Mouse (Mus musculus) mouse trophoblast stem cell (cell line): ENCODE measurements around the gene Fggy.

Experiments
- in situ Hi-C, 2 experiments: fragments of 300-500 bp; cut with MseI, MboI; formaldehyde crosslinking; loops; 2 replicates in 1 of 2; 3 replicates in 1 of 2; pipeline ENCODE4 v1.15.1; 2025

Fggy gene

DNA sequence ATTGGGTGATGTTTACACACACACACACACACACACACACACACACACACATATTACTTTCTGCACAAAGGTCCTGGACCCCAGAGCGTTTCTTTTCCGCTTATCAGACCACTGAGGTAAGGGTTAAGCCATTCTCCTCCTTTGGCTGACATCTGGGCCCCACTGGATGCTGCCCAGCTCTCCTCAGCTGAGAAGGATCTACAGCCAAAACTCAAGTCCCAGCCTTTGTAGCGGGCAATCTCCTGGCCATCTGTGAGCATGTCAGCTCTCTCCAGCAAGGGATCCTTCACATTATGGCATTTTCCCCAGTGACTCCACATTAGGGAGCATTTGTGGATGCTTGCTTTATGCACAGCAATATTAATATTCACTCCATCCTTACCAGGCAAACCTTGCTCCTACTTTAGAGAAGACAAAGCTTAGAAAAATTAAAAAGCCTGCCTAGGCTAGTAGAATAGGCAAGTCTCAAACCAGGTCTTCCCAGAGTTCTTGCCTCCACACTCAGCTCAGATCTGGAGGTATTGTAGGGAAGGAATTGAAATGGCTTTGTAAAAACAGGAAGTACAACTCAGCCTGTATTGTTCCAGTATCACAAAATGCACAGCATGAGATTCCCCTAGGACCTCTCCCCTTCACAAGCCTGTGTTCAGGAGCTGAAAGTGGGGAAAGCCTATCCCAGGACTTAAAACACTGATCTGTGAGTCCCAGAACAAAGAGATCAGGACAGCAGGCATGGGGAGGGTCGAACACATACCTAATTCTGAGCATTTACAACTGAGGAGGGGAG is 342.8 kb downstream of the Fggy start:
- in situ Hi-C loops: loop anchor here in 1 of 2 experiments (25.0 kb wide), 1 partner anchor 888 kb away; no protein-coding TSS in a partner anchor

- in situ Hi-C loops: loop anchor here in 1 of 2 experiments (25.0 kb wide), 1 partner anchor 889 kb away; no protein-coding TSS in a partner anchor
Measured at GRCm38 (mm10) chr4:95900815-95901214, 343.5 kb downstream of the Fggy start.

GRCm38 (mm10) chr4:95906141-95906540 is 348.8 kb downstream of the Fggy start:
- in situ Hi-C loops: loop anchor here in 1 of 2 experiments (25.0 kb wide), 1 partner anchor 894 kb away; no protein-coding TSS in a partner anchor

DNA sequence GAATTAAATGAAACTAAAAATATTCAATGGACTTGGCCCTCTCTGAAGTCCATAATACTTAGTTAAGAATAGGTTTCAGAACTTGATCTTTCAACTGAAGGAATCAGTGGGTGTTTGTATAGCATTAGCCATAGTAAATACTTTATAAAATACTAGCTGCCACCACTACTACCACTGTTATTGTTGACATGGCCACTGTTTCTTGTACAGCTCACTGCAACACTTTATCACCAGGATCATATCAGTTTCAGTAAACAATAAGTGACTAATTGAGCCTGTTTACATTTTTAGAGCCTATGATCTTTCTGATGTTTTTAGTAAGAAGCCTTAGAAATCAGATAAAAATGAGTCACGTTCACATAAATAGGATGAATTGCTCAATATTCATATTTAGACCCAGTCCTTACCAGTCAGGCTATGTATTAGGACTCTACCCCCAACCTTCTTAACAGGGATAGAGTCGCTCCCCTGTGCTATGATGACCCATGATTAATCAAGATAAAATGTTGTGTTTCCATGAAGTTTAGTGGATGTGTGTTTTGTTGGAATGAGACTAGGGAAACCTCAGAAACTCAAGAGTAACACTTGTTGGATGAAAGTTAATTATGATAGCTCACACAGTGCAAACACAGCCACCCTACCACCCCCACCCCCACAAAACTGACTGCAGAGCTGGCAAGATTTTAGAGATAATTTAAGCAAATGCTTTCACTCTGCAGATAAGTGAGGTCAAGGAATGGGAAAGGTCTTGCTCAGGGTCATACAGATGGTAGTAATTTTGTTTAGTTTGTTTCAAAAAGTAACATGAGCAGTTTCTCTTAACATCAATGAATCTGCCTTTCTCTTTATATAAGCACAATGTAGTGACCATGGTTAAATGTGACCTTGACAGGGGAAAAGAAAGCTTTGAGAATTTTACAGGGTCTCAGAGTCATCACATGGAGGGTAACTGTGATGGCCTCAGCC is 352.7 kb downstream of the Fggy start:
- in situ Hi-C loops: loop anchor here in 1 of 2 experiments (25.0 kb wide), 1 partner anchor 898 kb away; no protein-coding TSS in a partner anchor

DNA sequence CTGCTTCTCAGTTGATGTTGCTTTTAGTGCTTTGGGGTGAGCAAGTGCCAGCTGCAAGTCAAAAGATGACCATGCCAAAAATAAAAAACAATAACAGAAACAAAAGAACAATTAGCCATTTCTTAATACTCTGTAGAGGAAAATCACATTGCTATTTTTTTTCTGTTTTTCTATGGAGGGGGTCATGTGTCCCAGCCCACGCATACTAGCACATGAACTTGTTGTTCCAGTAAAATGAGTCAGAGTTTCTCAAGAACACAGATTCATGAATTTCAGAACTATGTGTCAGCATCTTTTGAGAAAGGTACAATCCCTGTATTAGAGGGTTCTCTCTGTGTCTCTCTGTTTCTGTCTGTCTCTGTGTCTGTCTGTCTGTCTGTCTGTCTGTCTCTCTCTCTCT is 355.7 kb downstream of the Fggy start:
- in situ Hi-C loops: loop anchor here in 1 of 2 experiments (25.0 kb wide), 1 partner anchor 901 kb away; no protein-coding TSS in a partner anchor

- in situ Hi-C loops: loop anchor here in 1 of 2 experiments (25.0 kb wide), 1 partner anchor 904 kb away; no protein-coding TSS in a partner anchor
Measured at GRCm38 (mm10) chr4:95915628-95916579, 358.6 kb downstream of the Fggy start.

- in situ Hi-C loops: loop anchor here in 1 of 2 experiments (25.0 kb wide), 1 partner anchor 905 kb away; no protein-coding TSS in a partner anchor
Measured at GRCm38 (mm10) chr4:95917703-95918102, 360.4 kb downstream of the Fggy start.

- in situ Hi-C loops: loop anchor here in 1 of 2 experiments (25.0 kb wide), 1 partner anchor 908 kb away; no protein-coding TSS in a partner anchor
Measured at GRCm38 (mm10) chr4:95920448-95920847, 363.1 kb downstream of the Fggy start.

- in situ Hi-C loops: loop anchor here in 1 of 2 experiments (25.0 kb wide), 1 partner anchor 912 kb away; no protein-coding TSS in a partner anchor
Measured at GRCm38 (mm10) chr4:95924210-95925184, 367.2 kb downstream of the Fggy start.

- in situ Hi-C loops: no loop called here
Measured at GRCm38 (mm10) chr4:95928846-95929245, 371.5 kb downstream of the Fggy start.

DNA sequence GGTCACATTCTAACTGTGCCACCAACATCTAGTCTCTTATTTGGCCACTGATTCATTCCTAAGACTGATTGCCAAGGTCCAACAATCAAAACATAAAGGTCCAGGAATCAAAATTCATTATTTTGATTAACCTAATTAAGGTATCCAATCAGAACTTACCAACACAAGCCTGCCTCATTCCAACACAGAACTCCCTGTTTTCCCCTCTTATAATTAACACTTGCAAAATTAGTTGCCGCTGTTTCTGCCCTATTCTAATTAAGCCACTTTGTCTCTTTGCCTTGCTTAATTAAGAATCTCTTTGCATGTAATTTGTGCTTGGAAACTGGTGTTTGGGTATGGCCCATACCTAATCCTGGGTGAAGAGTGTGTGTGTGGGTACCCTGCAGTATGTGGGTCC is 372.6 kb downstream of the Fggy start:
- in situ Hi-C loops: no loop called here

- in situ Hi-C loops: no loop called here
Measured at GRCm38 (mm10) chr4:95931331-95931730, 374.0 kb downstream of the Fggy start.

DNA sequence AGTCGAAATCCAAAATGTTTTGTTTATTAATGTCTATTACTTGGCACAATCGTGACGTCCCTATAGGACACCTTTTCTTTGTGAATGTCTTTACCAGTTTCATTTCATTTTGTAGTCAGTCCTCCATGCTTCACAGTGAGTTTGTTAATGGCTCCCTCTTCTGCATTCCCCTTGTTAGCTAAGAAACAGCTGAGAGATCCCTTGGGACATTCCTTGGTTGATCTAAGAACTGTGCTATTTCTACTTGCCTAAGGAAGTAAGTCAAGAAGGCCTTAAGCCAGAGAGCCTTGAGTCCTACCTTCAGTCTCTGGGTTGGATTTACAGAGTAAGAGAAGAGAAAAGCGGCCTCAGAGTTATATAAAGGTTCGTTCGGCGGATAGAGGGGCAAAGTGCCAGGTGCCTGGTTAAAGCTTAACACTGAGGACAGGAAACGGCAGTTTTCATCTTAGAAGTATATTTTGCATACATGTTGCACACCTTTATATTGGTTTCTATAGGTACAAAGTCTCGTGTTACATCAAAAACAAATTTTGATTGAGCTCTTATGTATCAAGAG is 376.6 kb downstream of the Fggy start:
- in situ Hi-C loops: no loop called here

GRCm38 (mm10) chr4:95934384-95935035 is 377.2 kb downstream of the Fggy start:
- in situ Hi-C loops: no loop called here

- in situ Hi-C loops: no loop called here
Measured at GRCm38 (mm10) chr4:95938701-95939100, 381.4 kb downstream of the Fggy start.

GRCm38 (mm10) chr4:95947896-95948295 is 390.6 kb downstream of the Fggy start:
- in situ Hi-C loops: no loop called here

GRCm38 (mm10) chr4:95953328-95953727 is 396.0 kb downstream of the Fggy start:
- in situ Hi-C loops: no loop called here
